Mouse (Mus musculus): ENCODE measurements around the gene Elfn2.

The Elfn2 gene

DNA sequence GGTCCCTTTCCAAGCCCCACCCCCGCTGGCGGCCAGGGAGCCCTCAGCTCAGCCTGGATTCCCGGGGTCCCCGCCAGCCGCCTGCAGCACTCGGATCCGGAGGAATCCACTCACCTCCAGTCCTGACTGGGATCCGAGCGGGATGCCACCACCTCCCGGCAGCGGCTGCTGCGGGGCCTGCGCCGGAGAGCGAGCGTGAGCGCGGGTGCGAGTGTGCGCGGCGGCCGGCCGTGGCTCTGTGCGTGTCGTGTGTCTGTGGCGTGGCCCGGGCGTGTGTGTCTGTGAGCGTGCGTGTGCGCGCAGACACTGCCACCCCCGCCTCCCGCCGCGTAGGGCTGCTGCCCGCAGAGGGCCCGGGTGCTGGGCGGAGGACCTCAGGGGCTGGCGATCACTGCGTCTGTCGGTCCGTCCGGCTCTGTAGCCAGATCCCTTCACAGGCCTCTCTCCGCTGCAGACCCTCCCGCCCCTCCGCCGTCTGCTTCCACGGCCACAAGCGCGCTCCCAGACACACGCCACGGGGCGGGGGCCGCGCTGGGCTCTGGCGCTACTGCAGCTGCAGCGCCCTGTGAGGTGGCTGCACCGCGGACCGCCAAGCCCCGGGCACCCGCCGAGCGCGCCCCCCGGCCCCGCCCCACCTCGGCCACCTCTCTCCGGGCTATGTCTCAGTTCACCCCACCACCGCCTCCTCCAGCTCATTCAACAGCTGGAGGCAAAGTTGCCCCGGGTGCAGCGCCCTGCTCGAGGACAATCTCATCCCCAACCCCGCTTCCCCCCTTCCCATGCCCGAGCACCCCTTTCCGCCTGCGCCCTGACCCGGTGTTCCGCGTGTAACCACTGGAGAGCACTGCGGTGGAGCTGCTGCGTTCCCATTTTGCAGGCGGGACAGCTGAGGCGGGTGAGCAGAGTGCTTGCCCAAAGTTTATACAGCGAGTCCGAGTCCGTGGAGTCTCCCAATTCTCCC, at the start of gene Elfn2:
TSS of gene Elfn2 (minus strand) at position 482 of the 961 bp plus-strand sequence.
- no peak for DNase-seq (ENCODE audit: low read depth, low spot score)

DNA sequence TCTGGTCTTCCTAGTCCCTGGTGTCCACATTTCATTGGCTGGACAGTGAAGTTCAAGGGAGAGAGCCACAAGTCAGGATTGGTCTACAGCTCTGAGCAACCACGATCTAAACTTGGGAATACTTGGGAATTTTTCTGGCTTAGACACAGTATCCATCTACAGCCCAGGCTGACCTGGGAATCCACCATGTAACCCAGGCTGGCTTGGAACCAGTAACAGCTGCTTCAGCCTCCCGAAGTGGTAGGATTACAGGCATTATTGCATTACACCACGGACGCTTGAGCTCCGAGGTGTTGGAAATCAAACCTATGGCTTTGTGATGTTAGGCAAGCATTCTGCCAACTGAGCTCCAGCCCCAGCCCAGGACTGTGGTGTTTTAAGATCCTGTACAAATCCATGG, 45.1 kb upstream of the Elfn2 start:
- no peak for DNase-seq (ENCODE audit: low read depth, low spot score)

DNA sequence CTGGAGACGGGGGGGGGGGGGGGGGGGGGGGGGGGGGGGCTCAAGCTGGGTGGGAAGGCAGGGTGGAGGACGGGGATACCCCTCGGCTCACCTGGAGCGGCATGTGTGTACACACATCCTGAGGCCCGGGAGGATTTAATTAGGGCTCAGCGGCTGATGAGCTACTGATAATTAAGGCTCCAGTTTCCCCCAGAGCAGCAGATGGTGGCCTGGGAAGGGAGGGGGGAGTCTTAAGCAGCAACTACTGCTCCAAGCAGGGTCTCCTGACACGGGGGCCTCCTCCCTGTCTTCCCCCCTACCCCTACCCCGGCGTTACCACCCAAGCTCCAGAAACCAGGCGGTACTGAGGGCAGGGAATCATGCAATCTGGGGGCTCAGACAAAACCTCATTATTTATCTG, 44.6 kb upstream of the Elfn2 start:
- no peak for DNase-seq (ENCODE audit: low read depth, low spot score)

DNA sequence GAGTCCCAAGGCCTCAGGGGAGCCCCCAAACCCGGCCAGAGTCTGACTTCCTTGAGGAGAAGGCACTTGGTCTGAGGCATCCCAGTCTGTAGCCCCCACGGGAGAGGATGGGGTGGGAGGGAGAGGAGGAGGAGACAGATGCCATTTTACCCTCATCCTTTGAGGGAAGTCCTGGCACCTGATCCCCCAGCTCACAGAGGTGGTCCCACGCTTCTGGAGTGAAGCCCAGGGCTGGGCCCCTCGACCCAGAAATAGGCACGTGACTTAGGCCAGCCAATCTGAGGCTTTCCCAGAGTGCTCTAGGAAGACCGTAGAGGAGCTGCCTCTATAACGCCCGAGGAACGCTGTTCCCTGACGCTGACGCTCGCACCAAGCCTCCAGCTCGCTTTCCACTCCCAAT, 42.5 kb upstream of the Elfn2 start:
- no peak for DNase-seq (ENCODE audit: low read depth, low spot score)

DNA sequence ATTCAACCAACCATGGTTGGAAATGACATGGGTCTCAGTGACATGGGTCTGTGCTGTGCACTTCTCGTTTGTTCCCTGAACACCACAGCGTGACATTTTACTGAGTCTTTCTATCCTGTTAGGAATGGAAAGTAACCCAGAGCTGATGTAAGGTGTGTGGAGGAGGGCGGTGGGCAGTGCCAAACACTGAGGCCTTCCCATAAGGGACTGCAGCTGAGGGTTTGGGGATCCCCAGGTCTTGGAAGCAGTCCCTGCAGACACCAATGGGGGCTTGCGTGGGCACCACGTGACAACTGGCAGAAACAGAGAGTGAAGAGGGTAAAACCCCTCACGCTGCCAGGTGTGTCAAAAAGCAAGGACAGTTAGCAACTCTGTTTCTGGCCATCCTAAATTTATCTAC, 39.6 kb upstream of the Elfn2 start:
- DNase-seq (ENCODE audit: low read depth, low spot score): no peak

DNA sequence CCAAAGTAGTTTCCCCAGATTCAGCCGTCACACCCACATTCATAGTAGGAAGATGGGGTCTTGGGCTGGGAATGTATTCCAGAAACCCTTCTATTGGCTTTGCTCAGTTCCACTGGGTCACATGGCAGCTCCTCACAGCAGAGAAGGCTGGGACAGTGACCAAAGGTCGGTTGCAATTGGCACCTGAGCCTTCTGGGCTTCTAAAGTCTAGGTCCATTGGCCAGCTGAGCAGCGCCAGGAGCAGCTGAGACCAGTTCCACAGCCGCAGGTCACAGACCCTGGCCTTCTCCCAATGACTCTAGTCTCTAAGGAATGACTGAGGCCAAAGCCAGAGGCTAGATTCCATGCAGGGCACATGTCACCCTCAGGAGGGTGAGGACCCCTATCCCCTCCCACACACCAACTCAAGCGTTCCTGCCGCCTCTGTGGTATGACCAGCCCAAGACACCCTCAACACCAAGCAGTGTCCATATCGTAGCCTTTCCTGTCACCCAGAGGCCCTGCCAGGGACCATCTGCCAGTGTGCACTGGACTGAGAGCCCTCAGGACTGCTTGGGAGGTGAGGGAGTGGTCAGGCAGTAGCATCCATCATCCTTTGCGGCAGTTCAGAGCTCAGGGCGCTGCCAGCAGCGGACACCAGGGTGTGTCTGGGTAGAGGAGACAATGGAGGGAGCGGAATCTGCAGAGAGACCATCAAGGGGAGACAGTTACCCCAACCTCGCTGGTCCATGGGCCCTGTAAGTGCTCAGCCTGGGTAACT, 37.6 kb upstream of the Elfn2 start:
- no peak for DNase-seq (ENCODE audit: low read depth, low spot score)

DNA sequence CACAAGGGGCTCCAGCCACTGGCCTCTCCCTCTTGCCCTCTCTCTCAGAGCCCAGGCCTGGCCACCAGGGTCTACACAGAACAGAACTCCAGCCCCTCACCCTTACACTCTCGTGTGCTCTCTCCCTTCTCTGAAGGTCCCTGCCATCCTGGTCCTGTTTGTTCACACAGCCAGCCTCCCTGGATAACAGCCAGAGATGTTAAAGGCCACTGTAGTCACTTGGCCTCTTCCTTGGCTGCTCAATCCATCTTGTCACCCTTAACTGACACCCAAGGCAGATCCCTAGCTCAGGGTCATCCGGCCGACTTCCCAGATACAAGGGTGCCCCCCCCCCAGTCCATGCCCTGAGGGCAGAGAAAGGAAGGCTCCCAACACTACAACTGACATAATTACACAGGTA, 36.7 kb upstream of the Elfn2 start:
- DNase-seq (ENCODE audit: low read depth, low spot score): no peak

DNA sequence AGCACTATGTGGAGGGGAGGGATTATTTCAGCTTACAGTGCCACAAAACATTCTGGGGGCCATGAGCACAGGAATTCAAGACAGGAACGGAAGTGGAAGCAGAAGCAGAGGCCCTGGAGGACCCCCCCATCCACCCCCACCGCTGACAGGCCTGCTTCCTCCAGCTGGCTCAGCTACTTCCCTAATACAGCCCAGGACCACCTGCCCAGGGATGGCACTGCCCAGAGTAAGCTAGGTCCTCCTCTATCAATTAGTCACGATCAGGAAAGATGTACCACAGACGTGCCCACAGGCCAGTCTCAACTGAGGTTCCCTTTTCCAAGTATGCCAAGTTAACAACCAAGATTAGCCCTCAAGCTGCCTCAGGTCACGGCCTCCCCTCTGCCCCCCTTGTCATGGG, 35.6 kb upstream of the Elfn2 start:
- DNase-seq (ENCODE audit: low read depth, low spot score): no peak

DNA sequence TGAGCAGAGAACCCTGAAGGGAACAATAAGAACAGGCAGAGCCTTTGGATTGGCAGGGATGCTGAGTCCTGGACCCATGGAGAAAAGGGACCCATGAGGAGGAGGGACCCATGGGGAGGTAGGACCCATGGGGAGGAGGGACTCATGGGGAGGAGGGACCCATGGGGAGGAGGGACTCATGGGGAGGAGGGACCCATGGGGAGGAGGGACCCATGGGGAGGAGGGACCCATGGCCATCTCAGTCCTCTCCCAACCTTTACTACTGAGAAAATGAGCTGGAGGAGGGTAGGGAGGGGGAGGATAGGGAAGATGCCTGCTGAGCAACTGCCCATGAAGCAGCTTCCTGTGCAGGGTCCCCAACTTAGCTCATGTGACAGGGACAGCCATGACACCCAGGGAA, 34.4 kb upstream of the Elfn2 start:
- DNase-seq (ENCODE audit: low read depth, low spot score): no peak

DNA sequence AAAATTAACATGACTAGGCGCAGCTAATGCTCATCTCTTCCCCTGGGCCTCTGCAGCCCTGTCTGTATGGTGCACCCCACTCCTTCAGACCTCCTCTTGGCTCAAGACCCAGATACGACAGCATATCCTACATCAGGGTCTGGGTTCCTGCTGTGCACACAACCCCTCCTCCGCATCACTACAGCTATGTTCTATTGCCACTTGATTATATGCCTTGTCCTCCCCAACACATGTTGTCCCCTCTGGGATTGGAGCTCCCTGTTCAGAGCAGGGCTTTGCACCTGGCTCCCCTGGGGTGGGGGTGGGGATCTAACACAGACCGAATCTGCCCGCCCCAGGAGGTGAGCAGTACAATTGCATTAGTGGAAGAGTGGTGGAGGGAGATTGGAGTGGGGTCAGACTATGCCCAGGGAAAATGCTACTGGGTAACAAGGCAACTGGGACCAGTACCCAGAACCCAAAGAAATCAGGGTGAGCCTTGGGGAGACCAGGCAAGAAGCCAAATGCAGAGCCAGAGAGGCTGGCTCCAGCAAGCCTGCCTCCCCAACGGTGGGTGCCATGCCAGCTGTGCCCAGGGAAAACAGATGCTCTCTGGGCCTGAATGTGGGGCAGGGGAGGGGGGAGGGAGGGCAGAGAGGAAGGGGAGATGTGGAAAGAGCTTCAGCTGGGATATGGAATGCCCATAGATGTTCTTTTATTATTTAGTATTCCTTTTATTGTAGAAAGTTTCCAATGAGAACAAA, 32.2 kb upstream of the Elfn2 start:
- no peak for DNase-seq (ENCODE audit: low read depth, low spot score)

DNA sequence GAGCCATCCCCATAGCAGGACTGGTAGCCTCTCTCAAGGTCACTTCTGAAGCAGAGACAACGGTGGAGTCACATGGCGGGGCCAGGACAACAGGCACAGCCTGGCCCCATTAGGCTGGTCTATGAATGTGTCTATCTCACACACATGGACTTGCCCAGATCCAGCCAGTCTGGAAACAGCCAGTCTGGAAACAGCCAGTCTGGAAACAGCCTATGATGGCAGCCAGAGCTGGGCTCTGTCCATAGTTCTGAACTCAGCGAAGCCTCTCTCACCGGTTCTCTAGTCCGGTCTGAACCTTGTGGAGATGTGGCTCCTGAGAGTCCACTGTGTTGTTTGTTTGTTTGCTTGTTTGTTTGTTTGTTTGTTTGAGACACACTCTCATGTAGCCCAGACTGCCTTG, 31.3 kb upstream of the Elfn2 start:
- DNase-seq (ENCODE audit: low read depth, low spot score): no peak

DNA sequence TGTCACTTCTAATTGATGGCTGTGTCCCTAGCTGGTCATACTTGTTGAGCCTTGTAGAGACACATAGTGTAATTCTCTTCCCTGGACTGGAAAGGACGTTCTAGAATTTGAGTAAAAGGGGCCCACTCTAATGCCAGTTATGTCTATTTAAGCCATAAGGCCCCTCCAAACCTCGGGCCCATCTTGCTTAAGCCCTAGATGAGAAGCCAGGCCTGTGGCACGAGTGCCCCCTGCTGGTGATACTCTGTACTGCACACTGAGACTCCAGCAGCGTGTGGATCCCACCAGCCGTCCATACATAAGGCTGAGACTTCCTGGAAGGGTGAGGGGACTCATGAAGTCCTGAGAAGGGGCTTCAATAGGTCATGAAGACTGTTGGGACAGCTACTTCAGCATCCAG, 25.6 kb upstream of the Elfn2 start:
- DNase-seq (ENCODE audit: low read depth, low spot score): peak; percentile 71

DNA sequence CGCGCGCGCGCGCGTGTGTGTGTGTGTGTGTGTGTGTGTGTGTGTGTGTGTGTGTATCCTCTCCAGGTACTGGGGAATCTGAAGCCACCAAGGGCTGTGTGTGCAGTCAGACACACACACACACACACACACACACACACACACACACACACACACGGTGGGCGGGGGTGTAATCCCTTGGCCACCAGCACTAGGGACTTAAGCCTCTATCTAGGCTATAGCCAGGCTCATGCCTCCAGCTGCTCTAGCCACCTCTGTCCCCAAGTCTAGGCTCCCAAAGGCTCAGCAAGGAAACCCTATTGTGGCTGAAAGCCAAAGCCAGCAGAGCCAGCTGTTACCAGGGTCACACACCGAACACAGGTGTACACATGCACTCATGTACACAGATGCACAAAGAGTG, 24.3 kb upstream of the Elfn2 start:
- no peak for DNase-seq (ENCODE audit: low read depth, low spot score)

DNA sequence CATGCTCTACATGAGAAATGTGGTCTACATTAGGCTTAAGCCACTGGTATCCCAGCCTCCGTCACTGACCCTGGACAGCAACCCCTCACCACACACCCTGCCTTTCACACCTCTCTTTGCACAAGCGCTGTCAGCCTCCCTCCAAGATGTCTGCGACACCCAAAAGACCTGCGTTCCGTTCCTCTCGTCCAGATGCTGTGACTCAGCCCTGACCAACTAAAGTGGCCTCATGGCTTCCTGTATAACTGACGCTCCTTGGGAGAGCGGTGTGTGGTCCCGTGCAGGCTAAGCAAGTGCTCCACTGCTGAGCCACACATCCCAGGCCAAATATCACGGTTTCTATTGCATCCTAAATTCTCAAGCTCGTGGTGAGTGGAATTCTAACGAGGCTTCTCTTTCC, 22.1 kb upstream of the Elfn2 start:
- no peak for DNase-seq (ENCODE audit: low read depth, low spot score)

DNA sequence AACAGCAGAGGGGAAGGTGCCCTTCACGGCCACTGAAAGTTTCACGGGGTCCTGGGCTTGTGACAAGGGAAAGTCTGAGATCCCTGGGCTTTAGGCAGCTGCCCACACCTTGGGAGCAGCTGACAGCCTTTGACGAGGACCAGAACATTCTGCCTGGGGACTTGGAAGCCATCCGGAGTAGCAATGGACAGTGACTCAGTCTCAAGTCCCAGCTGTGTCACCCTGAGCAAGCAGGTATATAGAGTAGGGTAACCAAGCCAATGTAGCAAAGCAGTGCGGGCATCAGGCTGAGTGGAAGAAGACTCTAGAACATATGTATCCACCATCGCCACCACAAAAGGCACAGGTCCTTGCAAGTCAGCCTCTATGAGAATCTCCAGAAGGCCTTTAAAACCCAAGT, 18.6 kb upstream of the Elfn2 start:
- no peak for DNase-seq (ENCODE audit: low read depth, low spot score)

DNA sequence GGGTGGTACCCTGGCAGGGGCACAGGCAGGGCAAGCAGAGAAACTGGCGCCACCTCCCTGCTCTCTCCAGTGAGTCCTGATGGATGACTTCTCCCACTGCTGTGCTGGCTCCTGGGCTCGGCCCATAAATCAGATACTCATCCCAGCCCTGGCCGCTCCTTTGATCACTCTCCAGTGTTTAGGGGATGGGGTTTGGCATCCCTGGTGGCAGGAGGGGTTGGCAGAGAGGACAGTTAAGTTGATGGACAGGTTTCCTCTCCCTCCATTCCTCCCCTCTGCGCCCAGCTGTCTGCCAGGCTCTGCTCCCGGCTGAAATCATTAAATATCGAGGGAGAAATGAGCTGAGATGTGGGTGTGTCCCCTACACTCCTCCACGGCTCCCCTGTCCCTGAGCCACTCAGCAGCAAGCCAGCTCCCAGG, 18.1 kb upstream of the Elfn2 start:
- DNase-seq (ENCODE audit: low read depth, low spot score): no peak

DNA sequence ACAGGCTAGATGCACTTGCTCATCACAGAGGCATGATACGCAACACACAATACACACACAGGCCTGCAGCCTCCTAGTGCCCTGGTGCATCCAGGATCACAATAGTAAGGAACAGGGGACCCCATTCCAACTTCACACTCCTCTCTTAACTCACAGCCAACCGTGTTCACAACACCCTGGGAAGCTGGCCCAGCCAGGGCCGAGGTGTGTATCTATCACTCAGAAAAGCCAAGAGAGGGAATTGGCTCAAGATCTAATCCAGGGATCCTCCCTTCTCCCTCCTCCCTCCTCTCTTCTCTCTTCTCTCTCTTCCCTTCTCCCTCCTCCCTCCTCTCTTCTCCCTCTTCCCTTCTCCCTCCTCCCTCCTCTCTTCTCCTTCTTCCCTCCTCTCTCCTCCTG, 17.6 kb upstream of the Elfn2 start:
- DNase-seq (ENCODE audit: low read depth, low spot score): no peak

DNA sequence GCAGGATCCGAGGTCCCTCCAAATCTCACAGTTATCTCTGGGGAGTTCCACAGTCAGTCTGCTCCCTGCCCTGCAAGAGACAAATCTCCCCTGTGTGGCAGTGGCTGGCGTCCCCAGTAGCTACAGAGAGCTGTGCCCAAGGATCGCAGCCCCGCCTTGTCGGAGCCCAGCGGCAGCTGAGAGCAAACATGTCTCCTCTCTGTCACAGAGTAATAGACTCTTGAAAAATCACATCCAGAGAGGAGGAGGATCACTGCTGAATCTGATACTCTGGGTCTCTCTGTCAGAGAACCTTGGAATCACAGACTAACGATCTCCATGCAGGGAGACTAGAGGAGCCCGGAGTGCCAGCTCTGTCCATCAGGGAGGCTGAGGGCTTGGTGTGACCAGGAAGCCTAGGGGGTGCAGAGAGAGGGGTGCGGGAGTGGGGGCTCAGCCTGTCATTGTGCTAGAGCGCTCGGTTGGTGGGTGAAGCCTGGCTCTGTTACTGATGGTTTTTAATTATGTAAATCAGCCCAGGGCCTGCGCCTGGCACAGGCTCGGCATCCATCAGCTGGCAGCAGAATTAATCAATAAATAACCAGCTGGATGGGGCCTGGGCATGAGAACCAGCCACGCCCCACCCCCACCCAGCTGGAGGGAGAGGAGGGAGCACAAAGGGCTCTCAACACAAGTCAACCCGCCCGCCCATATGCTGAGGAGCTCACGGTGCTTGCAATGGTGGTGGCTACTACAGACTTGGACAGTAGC, 17.0 kb upstream of the Elfn2 start:
- DNase-seq (ENCODE audit: low read depth, low spot score): no peak

DNA sequence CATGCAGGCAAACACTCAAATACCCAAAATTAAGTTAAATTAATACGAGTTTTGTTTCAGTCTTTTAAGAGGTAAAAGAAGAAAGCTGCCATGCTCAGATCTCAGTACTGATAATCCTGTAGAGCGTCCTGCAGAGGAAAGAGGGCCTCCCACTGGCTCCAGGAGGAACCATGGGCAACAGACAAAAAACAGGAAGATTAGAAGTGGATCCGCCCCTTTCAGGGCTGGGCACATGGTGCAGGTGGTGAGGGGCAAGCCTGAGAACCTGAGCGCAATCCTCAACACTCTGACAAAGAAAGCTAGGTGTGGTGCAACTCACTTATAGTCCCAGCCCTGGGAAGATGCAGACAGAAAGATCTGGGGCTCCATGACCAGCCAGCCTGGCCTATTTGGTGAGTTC, 13.3 kb upstream of the Elfn2 start:
- no peak for DNase-seq (ENCODE audit: low read depth, low spot score)

DNA sequence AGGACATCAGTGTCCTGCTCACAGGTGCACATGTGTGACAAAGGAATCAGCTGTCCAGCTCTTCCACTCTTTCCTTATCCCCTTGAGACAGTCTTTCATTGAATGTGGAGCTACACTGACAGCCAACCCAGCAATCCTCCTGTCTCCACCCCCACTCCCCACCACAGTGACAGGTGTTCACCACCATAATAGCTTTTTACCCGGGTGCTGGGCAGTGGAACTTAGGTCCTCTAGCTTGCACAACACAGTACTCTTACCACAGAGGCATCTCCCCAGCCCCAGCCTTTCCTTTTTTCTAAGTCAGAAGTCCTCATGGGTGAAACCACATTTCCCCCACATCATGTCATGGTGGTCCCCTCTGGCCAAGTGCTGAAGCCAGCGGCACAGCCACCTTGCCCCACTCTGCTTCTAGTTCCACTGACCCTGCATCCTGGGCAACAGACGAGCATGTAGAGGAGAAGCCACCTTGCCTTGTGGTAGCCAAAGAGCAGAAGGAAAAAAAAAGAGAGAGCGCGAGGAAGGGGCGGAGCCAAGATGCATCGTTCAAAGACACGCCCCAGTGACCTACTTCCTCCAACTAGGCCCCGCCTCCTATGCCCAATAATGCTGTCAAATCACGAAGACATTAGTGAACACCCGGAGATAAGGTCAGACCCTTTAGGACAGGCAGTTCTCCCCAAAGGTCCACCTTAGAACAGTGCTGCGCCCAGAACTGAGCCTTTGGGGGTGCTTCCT, 11.9 kb upstream of the Elfn2 start:
- no peak for DNase-seq (ENCODE audit: low read depth, low spot score)

DNA sequence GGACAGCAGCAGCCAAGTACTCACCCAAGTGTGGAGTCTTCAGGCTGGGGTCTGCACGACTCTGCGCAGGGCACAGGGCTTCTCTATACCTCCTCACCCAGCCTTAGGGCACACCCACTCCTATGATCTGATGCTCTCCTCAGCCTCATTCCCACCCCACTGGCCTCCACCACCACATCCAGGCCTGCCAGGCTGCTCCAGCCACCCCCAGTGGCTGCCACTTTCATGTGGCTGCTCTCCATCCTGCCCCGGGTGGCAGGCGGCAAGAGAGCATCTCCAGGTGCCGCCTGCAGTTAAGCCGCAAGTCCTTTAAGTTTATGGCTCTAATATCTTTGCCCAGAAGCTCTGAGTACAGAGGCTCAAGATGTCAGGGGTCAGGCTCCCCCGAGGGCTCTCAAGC, 8.1 kb upstream of the Elfn2 start:
- peak; percentile 38 for DNase-seq (ENCODE audit: low read depth, low spot score)
